Mouse (Mus musculus) left cerebral cortex, postnatal 36 days (tissue): ENCODE results near the gene Pnpla5. TPM values are rescaled to one million over a fixed set of nuclear protein-coding genes. Genes with fewer than 3 reads are reported as not detected.
"Not testable (repeated sequence)": the region's sequence is repeated elsewhere in the genome, so short reads cannot be mapped to it uniquely, and the experiment has no call there.

Source experiments
- DNase-seq, 2 experiments: peaks; one replicate each; pipeline ENCODE4 v3.0.0; 2021 to 2022; ENCODE audit warnings: low spot score in 2 of 2, mixed read lengths in 1 of 2
- intact Hi-C: fragments of 180-260 bp; cut with DNase I; formaldehyde crosslinking; loops from one replicate; pipeline ENCODE4 v1.15.1; 2025
- total RNA-seq, 2 experiments: library from RNA; stranded (reverse); gene quantifications; 2 replicates each; pipeline ENCODE4 v1.2.3; 2021

Pnpla5 gene
- total RNA-seq, 2 experiments from 2014 or later: not detected

DNA sequence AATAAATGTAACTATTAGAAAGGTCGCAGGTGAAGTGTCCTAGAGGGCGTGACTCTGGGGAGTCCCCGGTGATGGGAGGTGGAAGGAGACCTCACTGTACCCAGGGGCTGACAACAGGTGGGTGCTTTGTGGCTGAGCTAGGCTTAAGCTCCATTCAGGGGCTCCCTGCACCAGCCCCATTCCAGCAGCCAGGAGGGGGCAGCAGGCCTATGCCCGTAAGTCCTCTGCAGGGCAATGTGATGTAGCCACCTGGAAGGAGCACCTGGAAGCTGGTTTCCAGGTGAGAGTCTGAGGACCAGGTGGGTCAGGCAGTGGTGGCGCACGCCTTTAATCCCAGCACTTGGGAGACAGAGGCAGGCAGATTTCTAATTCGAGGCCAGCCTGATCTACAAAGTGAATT lies 1.1 kb upstream of the Pnpla5 start:
- no peak for DNase-seq
- intact Hi-C loops: no loop called here

DNA sequence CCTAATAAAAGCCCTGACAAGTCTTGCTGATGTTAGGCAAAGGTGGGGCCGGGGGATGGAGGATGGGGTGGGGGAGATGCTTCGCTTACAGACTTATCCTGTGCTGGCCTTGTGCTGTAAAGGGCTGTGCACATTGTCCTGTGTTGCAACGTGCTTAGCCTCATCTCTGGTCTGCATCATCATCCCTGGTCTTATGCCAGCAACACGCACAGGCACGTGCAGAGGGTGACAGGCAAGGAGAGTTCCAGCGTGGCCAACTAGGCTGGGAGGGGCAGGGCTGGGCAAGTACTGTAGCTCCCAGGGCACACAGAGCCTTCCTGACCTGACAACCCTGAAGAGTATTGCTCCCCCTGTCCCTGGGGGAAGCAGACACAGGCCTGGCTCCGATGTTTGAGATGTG lies 1.9 kb downstream of the Pnpla5 start:
- no peak for DNase-seq
- intact Hi-C loops: no loop called here

DNA sequence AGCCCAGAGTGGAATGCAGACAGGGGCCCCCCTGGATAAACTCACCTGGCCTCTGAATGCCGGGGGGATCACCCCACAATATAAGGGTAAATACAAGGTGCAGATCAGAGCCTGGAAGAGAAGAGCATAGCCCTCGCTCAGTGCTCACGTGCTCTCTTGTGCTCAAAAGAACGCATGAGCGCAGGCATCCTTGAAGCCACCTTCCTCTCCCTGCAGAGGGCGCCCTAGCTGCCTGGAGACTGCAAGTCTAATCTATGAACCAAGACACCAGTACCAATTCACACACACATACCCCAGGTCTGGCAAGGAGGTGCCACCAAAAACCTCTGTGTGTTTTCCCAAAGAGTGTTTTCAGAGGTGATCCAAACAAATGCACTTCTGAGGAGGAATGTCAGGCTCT lies 2.4 kb downstream of the Pnpla5 start:
- intact Hi-C loops: no loop called here
- no peak for DNase-seq

DNA sequence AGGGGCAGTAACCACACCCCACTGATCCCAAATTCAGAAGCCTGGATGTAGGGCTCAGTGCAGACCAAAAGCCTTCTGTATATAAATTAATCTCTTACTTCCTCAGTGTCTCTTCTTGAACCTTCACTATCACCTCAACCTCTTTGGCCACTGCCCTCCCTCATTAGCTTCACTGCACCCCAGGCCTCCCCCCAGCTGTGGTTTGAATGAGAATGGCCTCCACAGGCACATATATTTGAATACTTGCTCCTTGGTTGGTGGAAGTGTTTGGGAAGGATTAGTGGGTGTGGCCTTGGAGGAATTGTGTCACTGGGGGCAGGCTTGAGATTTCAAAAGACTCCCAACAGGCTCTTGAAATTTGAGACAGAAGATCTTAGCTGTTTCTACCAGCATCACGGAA lies 6.5 kb downstream of the Pnpla5 start:
- intact Hi-C loops: loop anchor here (5.0 kb wide), 1 partner anchor 516 kb away; no protein-coding TSS in a partner anchor
- DNase-seq: no peak

- DNase-seq: no peak
- intact Hi-C loops: loop anchor here (5.0 kb wide), 1 partner anchor 517 kb away; no protein-coding TSS in a partner anchor
Measured at GRCm38 (mm10) chr15:84115727-84116126, 7.2 kb downstream of the Pnpla5 start.

DNA sequence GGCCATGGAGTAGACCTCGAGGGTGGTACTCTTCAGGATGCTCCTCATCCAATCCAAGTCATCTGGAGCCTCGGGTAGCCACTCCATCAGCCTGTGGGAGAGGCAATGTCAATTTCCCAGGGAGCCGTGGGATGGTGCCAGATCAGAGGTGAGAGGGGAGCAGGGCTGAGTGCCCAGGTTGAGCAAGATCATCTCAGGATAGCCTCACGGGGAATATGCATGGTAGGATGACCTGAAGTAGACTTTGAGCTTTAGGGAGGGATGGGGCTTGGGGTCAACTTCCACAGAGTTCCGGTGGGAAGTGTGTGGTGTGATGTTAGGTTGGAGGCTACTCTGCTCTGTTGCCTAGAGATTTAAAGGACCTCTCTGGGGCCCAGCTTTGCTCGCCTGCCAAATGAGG lies 9.1 kb downstream of the Pnpla5 start:
- no peak for DNase-seq
- intact Hi-C loops: no loop called here

GRCm38 (mm10) chr15:84108899-84109298 lies 14.1 kb downstream of the Pnpla5 start:
- no peak for DNase-seq
- intact Hi-C loops: loop anchor here (5.0 kb wide), 1 partner anchor 58 kb away; the partner anchor contains the start of gene Pnpla3

GRCm38 (mm10) chr15:84105924-84106500 lies 17.0 kb downstream of the Pnpla5 start:
- intact Hi-C loops: loop anchor here (5.0 kb wide), 1 partner anchor 61 kb away; the partner anchor contains the start of gene Pnpla3
- DNase-seq: no peak

DNA sequence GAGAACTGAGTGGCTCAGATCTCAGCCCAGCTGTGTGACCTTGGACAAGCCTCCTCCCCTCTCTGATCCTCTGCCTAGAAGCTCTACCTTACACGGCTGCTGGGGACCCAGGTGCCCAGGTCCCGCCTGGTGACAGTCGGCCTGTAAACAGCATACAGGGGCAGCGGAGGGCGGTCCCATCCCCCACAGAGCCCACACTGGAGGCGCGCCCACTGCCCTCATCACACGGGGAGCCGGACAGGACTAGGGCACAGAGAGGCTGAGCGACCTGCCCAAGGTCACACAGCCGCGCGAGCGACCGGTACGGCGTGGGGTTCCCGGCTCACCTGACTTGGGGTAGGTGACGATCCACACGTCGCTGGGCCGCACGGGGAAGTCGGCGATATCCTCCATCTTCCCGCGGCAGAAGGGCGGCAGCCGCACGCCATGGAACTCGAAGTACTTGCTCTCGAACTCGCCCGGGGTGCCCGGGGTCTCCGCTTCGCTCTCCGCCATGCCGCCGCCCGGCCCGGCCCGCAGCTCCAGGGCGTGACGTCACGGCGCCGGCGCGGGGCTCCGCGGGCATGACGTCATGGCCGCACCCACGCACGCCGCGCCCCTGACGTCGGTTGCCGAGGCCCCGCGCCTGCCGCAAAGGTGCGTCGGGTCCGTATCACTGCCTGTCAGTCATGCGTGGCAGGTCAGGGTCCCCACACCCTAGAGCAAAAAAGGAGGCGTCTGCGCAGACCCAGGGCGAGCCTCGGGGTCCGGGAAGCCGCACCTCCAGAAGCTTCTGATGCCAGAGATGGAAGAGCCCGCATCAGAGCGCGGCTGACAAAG lies 17.7 kb downstream of the Pnpla5 start, which contains the start of gene Sult4a1:
Sult4a1 (minus strand) TSS at position 650 of the 819 bp plus-strand sequence.
- intact Hi-C loops: loop anchor here (5.0 kb wide), 1 partner anchor 62 kb away; the partner anchor contains the start of gene Pnpla3
- DNase-seq: peak; percentile 73 to 78

DNA sequence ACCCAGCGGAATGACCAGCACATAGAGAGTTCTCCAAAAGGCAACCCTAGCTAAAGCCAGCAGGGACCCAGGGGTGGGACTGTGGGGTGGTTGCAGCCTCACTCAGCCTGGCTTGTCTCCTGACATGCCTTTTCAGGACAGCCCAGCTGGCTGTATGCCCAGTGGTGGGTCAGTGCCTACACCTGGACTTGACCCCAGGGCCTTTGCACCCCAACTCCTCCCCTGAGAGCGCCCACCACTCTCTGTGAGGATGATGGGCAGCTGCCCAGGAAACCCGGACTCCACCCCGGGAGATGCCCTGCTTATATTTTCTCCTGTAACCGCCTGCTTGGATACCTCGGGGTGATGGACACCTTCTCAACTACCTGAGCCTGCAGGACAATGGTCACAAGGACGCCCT lies 18.3 kb downstream of the Pnpla5 start:
- intact Hi-C loops: loop anchor here (5.0 kb wide), 1 partner anchor 63 kb away; the partner anchor contains the start of gene Pnpla3
- no peak for DNase-seq

GRCm38 (mm10) chr15:84097536-84097935 lies 25.4 kb downstream of the Pnpla5 start:
- intact Hi-C loops, DNase-seq: not testable (repeated sequence)

DNA sequence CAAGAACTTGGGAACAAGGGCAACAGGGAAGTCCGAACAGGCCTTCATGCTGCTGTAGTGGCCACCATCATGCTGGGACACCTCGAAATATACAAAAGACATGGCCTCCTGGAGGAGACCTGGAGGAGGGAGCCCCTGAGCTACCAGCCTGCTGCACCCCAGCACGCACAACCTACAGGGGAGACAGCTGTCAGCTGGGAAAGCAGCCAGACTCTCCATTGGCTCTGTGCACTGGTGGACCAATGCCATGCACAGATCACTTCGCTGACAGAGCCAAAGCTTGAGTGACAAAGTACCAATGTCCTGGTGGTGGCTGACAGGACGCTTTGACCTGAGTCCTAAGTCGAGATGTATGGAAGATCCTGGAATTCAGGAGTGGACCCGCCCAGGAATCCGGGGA lies 26.9 kb downstream of the Pnpla5 start:
- intact Hi-C loops: no loop called here
- no peak for DNase-seq

DNA sequence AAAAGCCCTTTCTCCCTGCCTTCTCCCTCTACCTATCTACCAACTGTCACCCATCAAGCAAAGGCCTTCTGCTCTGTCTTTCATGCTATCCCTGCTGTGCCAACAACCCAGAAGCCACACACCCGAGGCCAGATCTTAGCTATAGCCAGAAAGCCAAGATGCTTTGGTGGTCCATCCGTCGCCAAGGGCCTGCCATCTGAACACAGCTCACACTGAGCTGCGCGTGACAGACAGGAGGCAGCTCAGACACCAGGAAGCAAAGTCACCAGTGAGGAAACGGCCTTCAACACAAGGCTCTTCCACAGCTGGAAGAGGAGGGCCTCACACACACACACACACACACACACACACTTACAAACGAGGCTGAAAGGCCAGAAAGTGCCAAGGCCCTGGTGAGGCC lies 28.1 kb downstream of the Pnpla5 start:
- DNase-seq: no peak
- intact Hi-C loops: no loop called here

- no peak for DNase-seq
- intact Hi-C loops: no loop called here
Measured at GRCm38 (mm10) chr15:84086775-84087174, 36.2 kb downstream of the Pnpla5 start.

DNA sequence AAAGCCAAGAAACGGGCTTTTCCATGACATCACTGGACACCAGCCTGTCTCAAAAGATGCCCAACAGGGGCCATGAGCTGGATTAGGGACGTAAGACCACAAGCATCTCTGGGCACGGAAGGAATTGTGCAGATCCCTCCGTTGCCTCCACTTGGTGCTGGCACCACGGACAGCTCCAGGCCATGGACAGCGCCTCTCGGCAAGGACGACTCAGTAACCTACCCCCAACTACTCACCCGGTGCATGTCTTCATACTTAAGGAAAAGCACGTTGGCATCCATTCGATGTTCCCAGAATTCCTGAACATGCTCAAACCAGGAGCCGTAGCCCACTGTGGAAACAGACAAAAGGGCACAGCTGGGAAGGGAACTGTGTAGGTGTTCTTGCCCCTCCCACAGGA lies 36.6 kb downstream of the Pnpla5 start:
- DNase-seq: peak in 1 of 2 experiments; percentile 4
- intact Hi-C loops: no loop called here

GRCm38 (mm10) chr15:84080069-84080468 lies 42.9 kb downstream of the Pnpla5 start:
- intact Hi-C loops: no loop called here

GRCm38 (mm10) chr15:84079519-84079918 lies 43.5 kb downstream of the Pnpla5 start:
- intact Hi-C loops: loop anchor here (5.0 kb wide), 1 partner anchor 88 kb away; the partner anchor contains the start of gene Pnpla3
- DNase-seq: peak in 1 of 2 experiments; percentile 75

More at GRCm38 (mm10) chr15:84080069-84080468, 42.9 kb downstream of the Pnpla5 start:
- peak in 1 of 2 experiments; percentile 20 for DNase-seq

GRCm38 (mm10) chr15:84078667-84079066 lies 44.3 kb downstream of the Pnpla5 start:
- DNase-seq: peak in 1 of 2 experiments; percentile 64
- intact Hi-C loops: loop anchor here (5.0 kb wide), 1 partner anchor 89 kb away; the partner anchor contains the start of gene Pnpla3

DNA sequence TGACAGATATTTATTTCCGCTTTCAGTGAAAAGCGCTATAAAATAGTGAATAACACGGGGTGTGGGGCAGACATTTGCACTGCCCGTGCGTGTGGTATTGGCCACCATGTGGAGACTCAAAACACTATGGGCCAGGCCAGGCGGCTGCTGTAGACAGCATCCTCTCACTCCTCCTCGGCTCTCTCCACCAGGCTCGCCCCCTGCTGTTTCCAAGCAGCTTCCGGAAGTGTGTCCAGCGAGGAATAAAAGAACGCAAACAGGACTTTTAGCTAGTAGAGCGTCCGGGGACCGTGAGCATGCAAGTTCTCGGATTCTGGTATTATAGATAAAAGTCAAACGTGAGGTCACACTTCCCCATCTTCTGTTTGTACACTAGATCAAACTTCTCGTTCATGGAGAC lies 45.8 kb downstream of the Pnpla5 start:
- peak in 1 of 2 experiments; percentile 16 for DNase-seq
- intact Hi-C loops: loop anchor here (5.0 kb wide), 1 partner anchor 90 kb away; the partner anchor contains the start of gene Pnpla3

DNA sequence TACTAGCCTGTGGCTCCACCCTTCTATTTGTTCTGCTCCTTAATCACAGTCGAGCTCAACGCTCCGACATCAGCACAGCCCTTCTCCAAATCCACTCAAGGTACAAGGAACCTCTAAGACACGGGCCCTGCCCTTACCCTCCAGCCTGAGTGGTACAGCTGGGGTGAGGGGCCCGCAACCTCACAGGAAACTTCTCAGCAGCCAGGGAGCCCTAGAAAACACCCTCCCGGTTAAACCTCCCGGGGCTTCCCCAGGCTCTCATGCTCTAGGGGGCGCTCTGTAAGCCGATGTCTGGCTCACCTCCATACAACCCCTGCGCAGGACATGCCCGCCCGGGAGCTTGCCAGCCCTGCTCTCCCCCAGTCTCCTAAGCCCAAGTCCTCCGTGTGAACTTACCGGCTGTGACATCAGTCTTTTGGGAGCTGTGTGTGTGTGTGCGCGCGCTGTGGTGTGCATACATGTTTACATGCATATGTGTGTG lies 48.2 kb downstream of the Pnpla5 start:
- DNase-seq: peak in 1 of 2 experiments; percentile 50
- intact Hi-C loops: loop anchor here (5.0 kb wide), 2 partner anchors 93 to 312 kb away; partner anchors contain the start of gene Pnpla3
